Mouse (Mus musculus) neural tube, embryonic 10.5 days (tissue): Measurements from ENCODE around the gene Wtap.
"Not testable (repeated sequence)": the region's sequence is repeated elsewhere in the genome, so short reads cannot be mapped to it uniquely, and the experiment has no call there.

Experiments used
- DNase-seq: peaks from one replicate; pipeline ENCODE4 v3.0.0-alpha.2; 2017; ENCODE audit warnings: low spot score; ENCODE audit errors: extremely low spot score

The Wtap gene

DNA sequence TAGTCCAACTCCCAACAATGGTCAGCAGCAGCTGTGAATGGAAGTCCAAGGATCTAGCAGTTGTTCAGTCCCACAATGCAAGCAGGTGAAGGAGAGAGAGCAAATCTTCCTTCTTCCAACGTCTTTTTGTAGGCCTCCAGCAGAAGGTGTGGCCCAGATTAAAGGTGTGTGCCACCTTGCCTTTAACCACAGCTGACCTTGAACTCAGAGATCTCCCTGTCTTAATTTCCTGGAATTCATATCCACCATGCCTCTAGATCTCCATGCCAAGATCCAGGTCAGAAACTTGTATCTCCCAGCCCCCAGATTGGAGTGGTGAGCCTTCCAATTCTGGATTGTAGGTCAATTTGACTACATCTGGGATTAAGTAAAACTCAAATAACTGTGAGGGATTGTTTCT lies at the start of gene Wtap:
Gene Wtap, minus strand, starts transcription at position 101 of the 400 bp plus-strand sequence.
- no peak for DNase-seq

DNA sequence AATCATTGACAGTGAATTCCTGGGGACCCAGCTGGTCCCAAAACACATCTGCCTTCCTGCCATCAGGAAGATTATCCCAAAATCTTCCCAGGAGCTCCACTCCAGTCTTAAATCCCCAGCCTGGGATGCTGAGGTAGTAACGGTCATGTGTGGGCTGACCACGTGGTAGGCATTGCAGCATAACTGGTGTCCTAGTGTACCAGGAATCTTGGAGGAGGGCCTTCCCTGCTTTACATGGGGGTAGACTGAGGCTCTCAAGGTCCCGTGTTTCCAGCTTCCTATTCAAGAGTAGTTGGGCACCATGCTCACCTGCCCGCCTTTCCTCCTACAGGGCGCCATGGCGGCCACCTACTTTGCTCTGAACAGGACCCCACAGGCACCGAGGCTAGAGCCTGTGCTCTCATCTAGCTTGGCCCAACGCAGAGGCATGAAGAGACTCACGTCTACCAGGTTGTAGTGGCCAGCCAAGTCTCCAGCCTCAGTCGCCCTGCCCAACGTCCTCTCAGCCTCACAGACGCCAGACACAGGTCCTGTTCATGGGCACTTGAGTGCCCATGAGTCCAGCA lies 42.7 kb upstream of the Wtap start:
- not testable (repeated sequence) for DNase-seq

DNA sequence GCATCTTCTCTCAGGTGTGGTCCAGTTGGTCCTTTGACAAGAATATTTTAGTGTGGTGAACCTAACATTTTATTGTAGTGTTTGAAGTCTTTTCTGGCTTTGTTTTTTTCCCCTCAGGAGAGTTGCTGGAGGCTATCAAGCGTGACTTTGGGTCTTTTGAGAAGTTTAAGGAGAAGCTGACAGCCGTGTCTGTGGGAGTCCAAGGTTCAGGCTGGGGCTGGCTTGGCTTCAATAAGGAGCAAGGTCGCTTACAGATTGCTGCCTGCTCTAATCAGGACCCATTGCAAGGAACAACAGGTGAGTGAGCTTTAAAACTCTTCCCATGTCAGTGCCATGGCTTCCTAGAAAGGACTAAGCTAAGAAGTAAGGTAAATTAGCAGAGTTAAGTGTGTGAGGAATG lies 19.3 kb upstream of the Wtap start:
- DNase-seq = no peak

DNA sequence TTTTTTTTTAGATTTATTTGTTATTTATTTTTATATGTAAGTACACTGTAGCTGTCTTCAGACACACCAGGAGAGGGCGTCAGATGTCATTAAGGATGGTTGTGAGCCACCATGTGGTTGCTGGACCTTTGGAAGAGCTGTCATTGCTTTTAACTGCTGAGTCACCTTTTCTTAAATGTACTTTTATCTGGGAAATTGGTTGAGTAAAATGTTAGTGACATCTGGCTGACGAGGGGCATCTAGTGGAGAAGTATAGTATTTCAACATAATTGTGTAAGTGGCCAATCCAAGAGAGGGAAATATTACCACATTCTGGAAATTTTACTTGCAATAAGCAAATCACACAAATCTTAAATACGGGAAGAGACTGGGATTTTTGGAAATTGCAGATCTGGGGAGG lies 15.9 kb upstream of the Wtap start:
- no peak for DNase-seq

- DNase-seq = peak; percentile 27
These were observed 14.6 kb upstream of the Wtap start for GRCm38 (mm10) chr17:13008528-13008927.

DNA sequence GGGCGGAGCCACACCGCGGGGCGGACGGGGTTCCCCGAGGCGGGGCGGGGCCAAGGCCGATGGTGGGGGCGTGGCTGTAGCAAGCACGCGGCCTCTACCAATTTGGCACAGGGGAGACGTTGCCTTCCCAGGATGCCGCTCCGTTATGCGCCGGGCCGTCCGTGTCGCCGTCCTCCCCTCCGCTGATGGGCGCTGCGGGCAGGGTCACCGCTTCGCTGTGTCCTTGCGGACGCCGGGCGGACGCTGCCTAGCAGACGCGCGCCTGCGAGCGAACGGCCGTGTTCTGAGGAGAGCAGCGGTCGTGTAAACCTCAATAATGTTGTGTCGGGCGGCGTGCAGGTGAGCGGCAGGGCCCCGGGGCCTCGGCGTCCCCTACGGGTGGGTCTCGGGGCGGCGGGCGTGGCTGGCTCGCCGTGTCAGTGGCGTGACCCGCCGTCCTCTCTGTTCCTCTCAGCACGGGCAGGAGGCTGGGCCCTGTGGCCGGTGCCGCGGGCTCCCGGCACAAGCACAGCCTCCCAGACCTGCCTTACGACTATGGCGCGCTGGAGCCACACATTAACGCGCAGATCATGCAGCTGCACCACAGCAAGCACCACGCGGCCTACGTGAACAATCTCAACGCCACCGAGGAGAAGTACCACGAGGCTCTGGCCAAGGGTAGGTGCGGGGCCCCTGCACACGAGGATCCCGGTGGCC lies 13.9 kb upstream of the Wtap start:
- peak; percentile 97 for DNase-seq

DNA sequence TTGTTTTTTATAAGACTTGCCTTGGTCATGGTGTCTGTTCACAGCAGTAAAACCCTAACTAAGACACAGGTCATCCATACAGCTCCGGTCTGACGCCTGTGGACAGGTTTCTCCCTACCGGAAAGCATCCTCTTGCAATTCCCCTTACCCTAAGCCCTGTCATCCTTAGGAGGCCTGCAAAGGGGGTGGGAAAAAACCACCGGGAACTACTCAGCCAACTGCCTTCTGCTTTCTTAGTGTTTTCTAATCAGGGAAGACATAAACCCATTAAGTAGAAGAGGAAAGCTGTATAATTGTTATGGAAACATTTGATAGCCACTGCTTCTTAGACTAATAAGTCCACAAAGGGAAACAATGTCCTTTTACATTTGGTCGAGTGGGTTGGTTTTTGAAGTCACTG lies 13.0 kb upstream of the Wtap start:
- DNase-seq = no peak

DNA sequence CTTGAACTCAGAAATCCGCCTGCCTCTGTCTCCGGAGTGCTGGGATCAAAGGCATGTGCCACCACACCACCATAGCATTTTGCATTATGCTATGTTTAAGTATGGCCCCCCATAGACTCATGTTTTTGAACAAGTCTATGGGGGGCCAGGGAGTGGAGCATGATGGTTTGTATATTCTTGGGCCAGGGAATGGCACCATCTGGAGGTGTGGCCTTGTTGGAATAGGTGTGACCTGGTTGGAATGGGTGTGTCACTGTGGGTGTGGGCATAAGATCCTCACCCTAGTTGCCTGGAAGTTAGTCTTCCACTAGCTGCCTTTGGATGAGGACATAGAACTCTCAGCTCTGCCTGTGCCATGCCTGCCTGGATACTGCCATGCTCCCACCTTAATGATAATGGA lies 12.6 kb upstream of the Wtap start, which contains the start of gene Sod2:
Gene Sod2, plus strand, starts transcription at position 301 of the 400 bp plus-strand sequence.
- not testable (repeated sequence) for DNase-seq

GRCm38 (mm10) chr17:13004436-13004835 lies 10.5 kb upstream of the Wtap start:
- not testable (repeated sequence) for DNase-seq

- not testable (repeated sequence) for DNase-seq
These were observed 8.3 kb upstream of the Wtap start for GRCm38 (mm10) chr17:13002243-13002642.

GRCm38 (mm10) chr17:12999069-12999468 lies 5.1 kb upstream of the Wtap start:
- DNase-seq = no peak

- DNase-seq = no peak
These were observed 3.9 kb upstream of the Wtap start for GRCm38 (mm10) chr17:12997890-12998289.

DNA sequence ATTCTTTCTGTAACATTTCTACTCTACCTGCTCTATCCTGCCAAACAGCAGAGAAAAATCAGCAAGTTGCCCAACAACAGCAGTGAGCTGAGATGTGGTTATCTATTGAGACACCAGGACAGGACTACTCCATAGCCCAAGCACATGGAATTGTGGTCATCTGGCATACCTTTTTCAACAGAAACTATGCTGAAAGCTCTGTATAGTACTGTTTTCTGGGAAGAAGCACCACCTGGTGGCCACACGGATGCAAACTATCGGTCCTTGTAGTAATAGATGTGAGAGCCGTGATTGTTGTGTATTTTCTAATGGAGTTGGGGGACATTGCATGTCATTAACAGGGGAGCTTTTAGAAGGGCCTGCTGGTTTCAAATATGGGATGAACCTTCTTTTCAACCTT lies 2.4 kb upstream of the Wtap start:
- no peak for DNase-seq

GRCm38 (mm10) chr17:12992470-12992991 lies 1.4 kb downstream of the Wtap start:
- peak; percentile 94 for DNase-seq

GRCm38 (mm10) chr17:12991635-12992358 lies 2.2 kb downstream of the Wtap start:
- DNase-seq = peak; percentile 91

DNA sequence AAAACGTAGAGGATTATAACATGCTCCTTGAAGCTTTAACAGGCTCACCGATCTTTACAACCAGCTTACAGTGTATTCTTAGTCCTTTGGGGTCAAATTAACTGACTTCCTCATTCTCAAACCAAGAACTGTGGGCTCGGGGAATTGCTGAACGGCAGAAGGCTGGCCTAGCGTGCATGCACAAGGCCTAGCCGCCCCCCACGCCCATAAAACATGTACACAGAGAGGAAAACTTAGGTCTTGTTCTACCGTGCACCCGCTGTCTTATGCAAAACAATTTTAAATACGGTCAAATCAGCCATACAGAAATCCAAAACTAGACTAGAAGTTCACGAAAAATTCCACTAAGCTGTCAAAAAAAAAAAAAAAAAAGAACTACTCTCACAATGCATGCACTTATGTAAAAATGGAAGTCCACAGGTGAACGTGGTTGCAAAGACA lies 2.8 kb downstream of the Wtap start:
- DNase-seq = peak; percentile 26

- DNase-seq = no peak
These were observed 3.3 kb downstream of the Wtap start for GRCm38 (mm10) chr17:12990567-12991145.

- not testable (repeated sequence) for DNase-seq
These were observed 5.9 kb downstream of the Wtap start for GRCm38 (mm10) chr17:12988096-12988495.

DNA sequence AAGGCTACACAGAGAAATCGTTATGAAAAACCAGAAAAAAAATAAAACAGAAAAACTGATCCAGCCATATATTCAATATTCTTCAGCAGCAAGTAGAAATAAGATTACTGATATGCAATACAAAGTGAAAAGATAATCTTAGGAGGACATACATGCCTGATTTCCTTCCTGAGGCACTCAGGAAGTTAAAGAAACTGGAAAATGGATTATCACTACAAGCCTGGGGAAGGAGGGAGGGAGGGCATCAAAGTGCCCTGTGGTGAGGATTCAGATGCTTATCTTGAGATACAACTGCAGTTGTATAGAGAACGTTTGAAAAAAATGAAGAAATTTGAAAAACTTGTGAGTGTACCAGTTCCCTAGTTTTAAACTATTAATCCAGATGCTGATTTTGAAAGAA lies 10.0 kb downstream of the Wtap start:
- no peak for DNase-seq

- DNase-seq = no peak
These were observed 15.4 kb downstream of the Wtap start for GRCm38 (mm10) chr17:12978546-12978945.

- DNase-seq = no peak
These were observed 20.1 kb downstream of the Wtap start for GRCm38 (mm10) chr17:12973851-12974250.

DNA sequence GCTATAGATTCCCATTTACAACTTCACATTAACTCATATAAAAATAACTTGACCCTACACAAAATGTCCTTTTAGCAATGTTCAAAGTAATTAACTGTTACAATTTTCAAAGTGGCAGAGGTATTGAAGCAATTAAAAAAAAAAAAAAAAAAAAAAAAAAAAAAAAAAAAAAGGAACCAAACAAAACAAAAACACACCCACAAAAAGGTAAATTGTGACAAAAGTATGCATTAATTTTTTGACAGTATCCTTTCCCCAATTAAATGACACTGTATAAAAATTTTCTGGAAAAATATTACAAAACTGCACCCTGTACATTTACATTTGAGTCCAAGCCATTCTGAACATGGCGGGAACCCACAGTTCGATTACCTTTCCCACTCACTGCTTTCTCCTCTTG lies 26.8 kb downstream of the Wtap start:
- DNase-seq = no peak
